Mouse (Mus musculus) yolk sac, embryonic 10.5 days (tissue): ENCODE measurements at regions not wholly inside any gene's neighbourhood (a gene's known extent, or its start where the extent isn't known, plus 50 kb on each side); places are given as distances from the start of the nearest gene placed in this dataset.

Experiments
- DNase-seq: peaks from one replicate; pipeline ENCODE4 v3.0.0-alpha.2; 2017; ENCODE audit warnings: low spot score

GRCm38 (mm10) chr2:178542032-178542431 is 111.7 kb downstream of the Cdh26 start:
- no peak for DNase-seq

GRCm38 (mm10) chr2:178544411-178544810 is 114.1 kb downstream of the Cdh26 start:
- DNase-seq, result no peak

GRCm38 (mm10) chr2:178545601-178546352 is 115.4 kb downstream of the Cdh26 start:
- DNase-seq, result no peak

GRCm38 (mm10) chr2:178546353-178546720 is 116.0 kb downstream of the Cdh26 start:
- DNase-seq, result no peak

GRCm38 (mm10) chr2:178546888-178547287 is 116.6 kb downstream of the Cdh26 start:
- no peak for DNase-seq

GRCm38 (mm10) chr2:178548937-178549336 is 118.6 kb downstream of the Cdh26 start:
- DNase-seq, result no peak

- no peak for DNase-seq
Observed at GRCm38 (mm10) chr2:178553736-178554135, 123.4 kb downstream of the Cdh26 start.

GRCm38 (mm10) chr2:178555692-178556340 is 125.5 kb downstream of the Cdh26 start:
- DNase-seq, result no peak

- DNase-seq, result no peak
Observed at GRCm38 (mm10) chr2:178557934-178558333, 127.6 kb downstream of the Cdh26 start.

- no peak for DNase-seq
Observed at GRCm38 (mm10) chr2:178563287-178563686, 133.0 kb downstream of the Cdh26 start.

- DNase-seq, result no peak
Observed at GRCm38 (mm10) chr2:178565368-178565818, 135.1 kb downstream of the Cdh26 start.

- DNase-seq, result no peak
Observed at GRCm38 (mm10) chr2:178567493-178567892, 137.2 kb downstream of the Cdh26 start.

GRCm38 (mm10) chr2:178572301-178572700 is 142.0 kb downstream of the Cdh26 start:
- DNase-seq, result no peak

GRCm38 (mm10) chr2:178574859-178575258 is 144.5 kb downstream of the Cdh26 start:
- peak; percentile 34 for DNase-seq

- no peak for DNase-seq
Observed at GRCm38 (mm10) chr2:178575403-178575802, 145.1 kb downstream of the Cdh26 start.

- DNase-seq, result no peak
Observed at GRCm38 (mm10) chr2:178576067-178576466, 145.7 kb downstream of the Cdh26 start.

- no peak for DNase-seq
Observed at GRCm38 (mm10) chr2:178579571-178579970, 149.2 kb downstream of the Cdh26 start.

- no peak for DNase-seq
Observed at GRCm38 (mm10) chr2:178581306-178581705, 151.0 kb downstream of the Cdh26 start.

- no peak for DNase-seq
Observed at GRCm38 (mm10) chr2:178584970-178585566, 154.7 kb downstream of the Cdh26 start.

- no peak for DNase-seq
Observed at GRCm38 (mm10) chr2:178587134-178587636, 156.9 kb downstream of the Cdh26 start.

- no peak for DNase-seq
Observed at GRCm38 (mm10) chr2:178593743-178594142, 163.4 kb downstream of the Cdh26 start.

GRCm38 (mm10) chr2:178594177-178594576 is 163.8 kb downstream of the Cdh26 start:
- DNase-seq, result no peak
